Mouse (Mus musculus) layer of hippocampus, adult 2 months (tissue): ENCODE measurements around the gene Ttc17. TPM values are rescaled to one million over a fixed set of nuclear protein-coding genes. Genes with fewer than 3 reads are reported as not detected.
"Not testable (repeated sequence)": the region's sequence is repeated elsewhere in the genome, so short reads cannot be mapped to it uniquely, and the experiment has no call there.

Experiments used
- DNase-seq, 2 experiments: peaks; one replicate each; pipeline ENCODE4 v3.0.0; 2022; ENCODE audit warnings: low spot score in 2 of 2
- H3K27ac ChIP-seq: fragments of 200-600 bp; 2 replicates; pipeline ENCODE4 v1.8.1; 2022
- H3K4me3 ChIP-seq: fragments of 200-600 bp; 2 replicates; pipeline ENCODE4 v1.8.1; 2022; ENCODE audit warnings: mild to moderate bottlenecking
- CTCF ChIP-seq: fragments of 200-600 bp; conservative IDR thresholded peaks from 2 replicates; pipeline ENCODE4 v1.8.1; 2022; ENCODE audit warnings: antibody characterized with exemption, mild to moderate bottlenecking, moderate library complexity
- total RNA-seq, 2 experiments: library from RNA; stranded (reverse); gene quantifications; 2 replicates each; pipeline ENCODE4 v1.2.3; 2021

Ttc17 gene
- total RNA-seq, 2 experiments from 2014 or later = 37.1 to 40.6 TPM

GRCm38 (mm10) chr2:94402096-94402495 lies 4.4 kb downstream of the Ttc17 start:
- TF ChIP-seq CTCF = no peak
- no peak overlapping the region for H3K4me3 ChIP-seq
- H3K27ac ChIP-seq = no peak overlapping the region
- no peak for DNase-seq

DNA sequence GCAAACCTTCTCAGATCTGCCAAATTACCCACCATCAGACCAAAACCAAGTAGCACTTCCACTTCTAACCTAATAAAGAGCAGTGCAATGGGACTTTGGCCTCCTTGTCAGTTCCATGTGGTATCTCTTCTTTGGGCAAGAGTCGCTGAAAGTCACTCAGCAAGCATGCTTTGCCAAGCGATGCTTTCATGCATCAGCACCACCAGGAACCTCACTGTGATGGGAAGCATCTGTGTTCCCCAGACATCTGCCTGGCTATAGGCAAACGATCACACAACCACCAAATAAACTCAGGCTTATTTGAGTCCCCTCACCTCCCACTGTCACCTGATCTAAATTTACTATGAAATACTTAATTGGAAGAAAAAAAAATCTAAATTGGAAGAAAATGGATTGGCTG lies 5.5 kb downstream of the Ttc17 start:
- TF ChIP-seq CTCF = no peak
- no peak for DNase-seq
- H3K4me3 ChIP-seq = no peak overlapping the region
- no peak overlapping the region for H3K27ac ChIP-seq

- peak overlapping the region; percentile 91 for H3K27ac ChIP-seq
- H3K4me3 ChIP-seq = no peak overlapping the region; the same call in 1 of the 2 replicates
- no peak for TF ChIP-seq CTCF
- peak; percentile 72 to 77 for DNase-seq
Measured at GRCm38 (mm10) chr2:94398138-94398970, 8.1 kb downstream of the Ttc17 start.

DNA sequence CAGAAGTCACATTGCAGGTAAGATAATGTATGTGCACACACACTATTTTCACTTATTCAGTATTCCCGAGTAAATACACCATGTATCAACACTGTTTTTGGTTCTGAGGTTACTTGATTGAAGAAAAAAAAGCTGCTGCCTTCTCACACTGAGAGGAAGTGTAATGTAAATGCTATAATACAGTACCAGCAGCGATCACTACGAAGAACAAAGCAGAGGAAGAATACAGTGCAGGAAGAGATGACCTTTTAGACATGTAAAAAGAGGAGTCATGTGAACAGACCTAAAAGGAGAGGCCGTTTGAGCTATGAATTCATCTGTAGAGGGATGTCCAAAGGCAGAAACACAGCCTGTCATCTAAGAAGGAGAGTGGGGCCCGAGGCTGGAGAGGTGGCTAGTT lies 9.0 kb downstream of the Ttc17 start:
- H3K27ac ChIP-seq = peak overlapping the region; percentile 91
- no peak for DNase-seq

GRCm38 (mm10) chr2:94396325-94396724 lies 10.2 kb downstream of the Ttc17 start:
- Histone ChIP-seq H3K4me3 (no peak overlapping the region), H3K27ac (no peak overlapping the region; the same call in 1 of the 2 replicates)
- no peak for DNase-seq
- TF ChIP-seq CTCF = no peak

More for the DNA sequence above, 9.0 kb downstream of the Ttc17 start:
- TF ChIP-seq CTCF = no peak
- H3K4me3 ChIP-seq = no peak overlapping the region

GRCm38 (mm10) chr2:94391127-94391526 lies 15.4 kb downstream of the Ttc17 start:
- not testable (repeated sequence) for H3K27ac ChIP-seq, DNase-seq, H3K4me3 ChIP-seq

DNA sequence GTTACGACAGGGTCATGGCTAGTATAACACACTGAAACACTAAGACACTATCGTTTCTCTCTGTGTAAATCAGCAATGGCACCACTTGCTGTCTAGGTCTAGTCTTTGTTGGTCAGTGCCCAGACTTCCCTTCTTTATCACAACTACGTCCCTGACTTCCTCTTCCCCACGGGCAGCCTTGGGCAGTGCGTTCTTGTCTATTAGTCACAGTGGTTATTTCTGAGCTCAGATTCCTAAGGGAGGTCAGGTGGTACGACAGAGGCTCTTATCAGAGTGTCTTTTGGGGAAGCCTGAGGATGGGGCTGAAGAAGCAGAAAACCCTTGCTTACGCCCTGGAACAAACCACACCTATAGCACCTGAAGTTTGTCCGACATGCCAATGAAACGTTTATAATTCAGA lies 17.5 kb downstream of the Ttc17 start:
- no peak for DNase-seq
- H3K27ac ChIP-seq = no peak overlapping the region
- H3K4me3 ChIP-seq = no peak overlapping the region
- no peak for TF ChIP-seq CTCF

- Histone ChIP-seq H3K27ac (no peak overlapping the region), H3K4me3 (no peak overlapping the region)
- TF ChIP-seq CTCF = no peak
- DNase-seq = no peak
Measured at GRCm38 (mm10) chr2:94387846-94388245, 18.6 kb downstream of the Ttc17 start.

DNA sequence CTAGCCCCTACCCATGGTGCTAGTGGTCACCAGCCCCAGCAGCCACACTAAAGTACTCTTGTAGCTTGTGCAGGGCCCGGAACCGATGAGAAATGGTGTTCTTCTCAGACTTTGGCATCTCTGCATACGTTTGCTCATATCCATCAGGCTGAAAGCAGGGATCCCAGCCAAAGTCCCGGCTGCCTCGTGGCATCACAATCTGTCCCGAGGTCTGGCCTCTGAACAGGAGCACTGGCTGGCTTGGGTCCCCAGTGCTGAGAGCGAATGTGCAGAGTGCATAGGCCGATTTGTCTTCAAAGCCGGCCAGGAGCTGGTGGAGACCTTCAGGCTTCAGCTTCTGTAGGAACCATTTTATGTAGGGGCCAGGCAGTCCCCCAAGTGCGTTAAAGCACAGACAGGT lies 22.0 kb downstream of the Ttc17 start:
- H3K27ac ChIP-seq, H3K4me3 ChIP-seq, DNase-seq: not testable (repeated sequence)

DNA sequence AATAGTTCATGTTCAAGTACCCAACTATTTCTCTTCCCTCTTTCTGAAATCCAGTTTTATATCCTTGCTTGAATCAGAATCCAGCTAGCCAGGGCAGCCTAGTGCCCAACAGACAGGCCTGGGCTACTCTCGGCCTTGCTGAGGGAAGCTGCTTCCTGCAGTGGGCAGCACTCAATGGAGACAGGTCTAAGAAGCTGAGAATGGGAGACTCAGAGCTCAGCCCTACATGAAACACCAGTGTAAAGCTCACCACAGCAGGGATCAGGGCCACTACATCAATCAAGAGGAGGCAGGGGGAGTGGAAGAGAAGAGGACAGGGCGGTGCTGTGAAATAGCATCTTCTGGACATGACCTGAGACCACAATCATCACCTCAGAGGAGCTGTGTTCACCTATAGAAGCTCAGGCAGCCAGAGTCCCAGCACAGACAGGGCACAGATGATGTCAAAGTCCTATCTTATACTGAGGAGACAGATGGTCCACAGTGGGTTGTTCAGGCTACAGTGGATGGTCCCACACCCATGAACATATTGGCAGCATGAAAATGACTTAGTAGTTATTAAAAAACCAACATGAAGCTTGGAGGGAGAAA lies 25.3 kb downstream of the Ttc17 start:
- Histone ChIP-seq H3K4me3 (no peak overlapping the region), H3K27ac (no peak overlapping the region)
- no peak for TF ChIP-seq CTCF
- no peak for DNase-seq

- no peak overlapping the region for H3K4me3 ChIP-seq
- no peak for DNase-seq
- H3K27ac ChIP-seq = no peak overlapping the region
- peak; percentile 50 for TF ChIP-seq CTCF
Measured at GRCm38 (mm10) chr2:94378678-94379077, 27.8 kb downstream of the Ttc17 start.

GRCm38 (mm10) chr2:94371093-94371492 lies 35.4 kb downstream of the Ttc17 start:
- Histone ChIP-seq H3K27ac (no peak overlapping the region), H3K4me3 (no peak overlapping the region)
- TF ChIP-seq CTCF = peak; percentile 73
- DNase-seq = peak in 1 of 2 experiments; percentile 30

- no peak for DNase-seq
- Histone ChIP-seq H3K27ac (no peak overlapping the region), H3K4me3 (no peak overlapping the region)
- TF ChIP-seq CTCF = no peak
Measured at GRCm38 (mm10) chr2:94363821-94364220, 42.7 kb downstream of the Ttc17 start.

DNA sequence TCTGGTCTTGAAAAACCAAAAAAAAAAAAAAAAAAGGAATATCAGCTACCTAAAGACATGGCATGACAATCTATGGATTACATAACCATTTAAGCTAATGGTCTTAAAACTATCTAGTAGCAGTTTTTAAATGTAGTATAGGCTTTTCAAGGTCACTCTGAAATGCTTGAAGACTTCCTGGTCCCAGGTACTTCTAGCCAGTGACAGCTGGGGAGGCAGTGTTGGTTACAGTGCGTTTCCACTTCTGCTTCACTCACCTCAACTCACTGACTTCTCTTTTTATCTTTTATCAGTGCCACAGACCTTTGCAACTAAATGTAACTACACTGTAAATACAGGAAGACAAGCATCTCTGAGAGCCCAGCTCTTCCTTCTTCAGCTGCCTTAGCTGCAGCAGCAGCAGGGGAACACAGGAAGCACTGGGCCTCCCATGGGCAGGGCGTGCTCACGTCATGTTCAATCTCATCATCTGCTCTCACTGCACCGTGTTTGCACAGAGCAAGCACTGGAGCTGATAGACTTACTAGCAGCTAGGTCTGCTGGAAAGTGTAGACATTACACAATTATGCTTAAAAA lies 46.0 kb downstream of the Ttc17 start:
- H3K4me3 ChIP-seq = no peak overlapping the region
- no peak for TF ChIP-seq CTCF
- no peak for DNase-seq
- no peak overlapping the region for H3K27ac ChIP-seq
